Mouse (Mus musculus) embryo, embryonic 11.5 days (tissue): ENCODE data around the gene Nop16.

Experiments
- DNase-seq: peaks from one replicate; pipeline ENCODE4 v3.0.0-alpha.2; 2012; ENCODE audit warnings: low read depth, low spot score

The Nop16 gene

DNA sequence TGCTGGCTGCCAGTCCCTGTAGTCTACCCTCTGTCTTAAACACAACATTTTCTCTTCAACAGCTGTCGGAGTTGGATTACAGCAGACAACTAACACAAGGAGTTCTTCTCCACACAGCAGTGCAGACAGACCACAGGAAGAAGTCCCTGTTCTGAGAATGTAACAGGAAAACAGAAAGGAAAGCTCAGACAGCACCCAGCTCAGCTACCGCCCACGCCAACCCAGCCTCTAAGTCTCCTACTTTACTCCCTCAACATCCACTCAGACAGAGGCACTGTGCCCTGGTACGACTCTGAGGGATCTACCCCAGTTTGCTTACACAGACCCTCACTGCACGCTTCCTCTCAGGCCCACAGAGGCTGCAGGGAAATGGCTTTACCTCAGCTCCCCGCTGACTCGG lies 29.3 kb downstream of the Nop16 start:
- no peak for DNase-seq

GRCm38 (mm10) chr13:54559656-54560055 lies 30.2 kb downstream of the Nop16 start:
- DNase-seq = no peak

GRCm38 (mm10) chr13:54557652-54558051 lies 32.2 kb downstream of the Nop16 start:
- no peak for DNase-seq

- DNase-seq = no peak
Measured at GRCm38 (mm10) chr13:54556796-54557195, 33.1 kb downstream of the Nop16 start.

DNA sequence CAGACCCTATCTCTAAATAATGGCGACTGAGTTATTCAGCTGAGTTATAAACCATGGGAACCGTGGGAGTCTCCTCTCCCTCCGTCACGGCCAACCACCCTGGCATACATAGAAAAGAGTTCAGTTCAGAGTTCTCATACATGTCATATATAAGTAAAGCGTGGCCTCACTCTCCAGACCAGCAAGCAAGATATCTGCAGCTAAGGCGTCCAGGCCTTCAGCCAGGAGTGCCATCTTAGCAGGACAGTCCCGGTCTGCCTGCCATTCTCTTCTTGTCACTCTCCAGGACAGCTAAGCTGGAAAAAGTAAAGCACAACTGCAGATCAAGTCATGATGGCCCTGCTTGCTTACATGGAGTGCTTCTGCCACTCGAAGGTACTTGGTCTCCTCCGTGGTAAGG lies 33.7 kb downstream of the Nop16 start:
- DNase-seq = no peak

DNA sequence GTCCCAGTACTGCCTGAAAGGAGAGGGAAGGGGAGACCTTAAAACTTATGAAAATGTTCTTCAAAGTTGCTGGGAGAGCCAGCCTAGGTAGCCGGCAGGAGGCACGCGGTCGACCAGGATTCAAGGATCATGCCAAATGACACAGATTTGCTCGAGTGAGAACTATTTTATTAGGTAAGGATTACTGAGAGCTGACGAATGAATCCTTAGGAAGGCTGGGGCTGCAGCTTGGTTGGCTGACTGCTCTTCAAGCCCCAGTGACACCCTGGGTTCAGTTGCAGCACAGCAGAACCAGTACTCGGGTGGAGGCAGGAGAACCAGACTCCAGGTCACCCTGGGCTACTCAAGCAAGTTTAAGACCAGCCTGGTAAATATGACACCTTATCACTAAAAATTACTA lies 41.9 kb downstream of the Nop16 start:
- DNase-seq = no peak
